Mouse (Mus musculus): ENCODE data around the gene Arhgap44.

Arhgap44 gene

DNA sequence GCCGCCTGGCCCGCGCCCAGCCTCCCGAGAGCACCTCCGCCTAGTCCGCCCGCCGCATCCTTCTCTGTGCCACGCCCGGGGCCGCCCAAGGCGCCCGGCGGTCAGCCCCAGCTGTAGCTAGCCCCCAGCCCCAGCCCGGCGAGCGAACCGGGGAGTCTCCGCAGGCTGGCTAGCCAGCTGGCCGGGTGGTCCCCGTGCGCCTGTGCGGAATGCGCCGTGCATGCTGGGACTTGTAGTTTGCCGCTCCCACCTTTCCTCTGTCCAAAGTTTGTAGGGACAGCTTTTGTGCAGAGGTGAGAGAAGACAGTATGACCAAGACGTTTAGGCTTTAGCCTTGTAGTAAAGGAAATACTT lies at the start of gene Arhgap44:
Gene Arhgap44 (minus strand): TSS at position 195 of the 354 bp plus-strand sequence.
- DNase-seq (ENCODE audit: low spot score in 2 of 2): peak; percentile 62 to 69

DNA sequence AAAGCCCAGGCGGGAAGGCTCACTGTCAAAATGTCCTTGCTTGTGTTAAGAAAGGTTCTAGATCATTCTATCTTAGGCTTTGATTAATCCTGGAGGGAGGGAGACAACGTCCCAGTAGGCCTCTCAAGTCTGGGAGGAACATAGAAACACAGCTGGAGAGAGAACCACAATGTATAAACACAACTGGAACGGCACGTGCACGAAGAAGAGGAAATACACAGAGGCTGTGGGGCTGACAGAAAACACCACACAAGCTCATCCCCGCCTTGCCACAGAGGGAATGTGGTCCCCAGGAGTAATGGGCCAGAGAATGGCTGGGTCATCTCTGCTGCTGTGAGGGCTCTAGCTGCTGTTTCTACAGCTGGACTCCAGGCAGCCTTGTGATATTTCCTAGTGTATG lies 48.9 kb upstream of the Arhgap44 start:
- DNase-seq (ENCODE audit: low spot score in 2 of 2): no peak

DNA sequence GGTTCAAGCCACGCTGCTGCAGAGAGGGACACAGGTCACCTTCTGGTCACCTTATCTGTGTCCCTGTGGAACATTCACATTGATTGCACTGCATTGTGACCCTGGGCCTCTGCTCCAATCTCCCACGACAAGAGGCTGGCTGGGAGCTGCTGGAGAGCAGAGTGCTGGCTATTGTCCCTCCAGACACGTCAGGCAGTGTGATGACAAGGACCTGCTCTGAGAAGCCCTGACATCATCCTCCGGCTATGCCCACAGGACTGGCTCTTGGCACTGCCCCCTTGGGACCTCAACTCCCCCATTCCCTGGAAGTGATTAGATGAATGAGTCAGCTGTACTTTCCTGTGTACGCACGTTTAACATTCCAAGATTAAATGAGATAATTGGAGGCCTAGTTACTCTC lies 46.7 kb upstream of the Arhgap44 start:
- DNase-seq (ENCODE audit: low spot score in 2 of 2): no peak

DNA sequence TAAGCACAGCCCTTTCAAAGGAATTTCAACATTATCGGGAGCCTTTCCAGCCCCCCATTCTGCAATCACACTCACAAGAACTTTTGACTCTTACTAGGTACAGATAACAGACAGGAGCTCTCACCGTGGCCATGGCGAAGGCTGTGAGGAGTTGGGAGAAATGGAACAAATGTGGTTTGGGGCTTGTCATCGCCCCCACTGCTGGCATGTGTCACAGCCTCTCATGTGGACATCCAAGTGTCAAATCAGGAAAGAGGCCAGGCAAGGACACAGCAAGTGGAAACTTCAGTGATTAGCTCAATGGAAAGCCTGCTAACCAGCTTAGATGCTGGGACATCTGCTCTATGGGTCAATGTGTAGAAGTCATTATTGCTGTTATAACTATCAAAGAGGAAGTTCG lies 42.5 kb upstream of the Arhgap44 start:
- no peak for DNase-seq (ENCODE audit: low spot score in 2 of 2)

DNA sequence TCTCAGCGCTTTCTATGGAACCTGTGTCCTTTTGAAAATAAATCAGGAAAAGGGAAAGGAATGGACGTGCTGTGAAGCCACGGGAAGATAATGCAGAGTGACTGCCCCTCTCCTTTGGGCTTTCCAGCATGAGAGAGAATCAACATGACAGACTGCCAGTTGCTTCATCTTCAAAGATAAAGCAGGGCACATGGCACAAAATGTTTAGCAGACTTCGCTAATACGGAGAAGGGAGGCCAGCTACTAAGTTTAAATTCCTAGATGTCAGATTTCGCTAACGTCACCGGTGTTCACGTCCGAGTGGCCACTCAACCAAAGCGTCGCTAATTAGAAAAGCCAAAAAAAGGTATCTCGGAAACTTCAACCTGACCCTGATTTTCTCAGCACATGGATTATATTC lies 41.9 kb upstream of the Arhgap44 start:
- no peak for DNase-seq (ENCODE audit: low spot score in 2 of 2)

DNA sequence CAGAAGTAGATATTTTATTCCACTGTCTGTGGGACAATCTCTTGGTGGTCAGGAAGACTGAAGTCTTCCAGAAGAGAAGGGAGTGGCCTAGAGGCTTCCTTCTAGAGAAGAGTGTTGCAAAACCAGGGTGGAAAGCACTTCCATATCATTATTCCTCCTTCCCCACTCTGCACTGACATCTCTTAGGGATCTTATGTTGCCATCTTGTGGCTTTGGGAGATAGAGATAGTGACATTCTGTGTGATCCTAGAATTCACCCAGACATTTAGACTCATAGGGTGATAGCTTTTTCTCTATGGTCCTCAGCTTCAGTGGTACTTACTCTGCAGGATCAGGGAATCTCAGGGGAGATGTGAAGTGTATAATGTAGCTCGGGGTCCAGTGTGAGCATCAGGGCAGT lies 40.3 kb upstream of the Arhgap44 start:
- DNase-seq (ENCODE audit: low spot score in 2 of 2): no peak

DNA sequence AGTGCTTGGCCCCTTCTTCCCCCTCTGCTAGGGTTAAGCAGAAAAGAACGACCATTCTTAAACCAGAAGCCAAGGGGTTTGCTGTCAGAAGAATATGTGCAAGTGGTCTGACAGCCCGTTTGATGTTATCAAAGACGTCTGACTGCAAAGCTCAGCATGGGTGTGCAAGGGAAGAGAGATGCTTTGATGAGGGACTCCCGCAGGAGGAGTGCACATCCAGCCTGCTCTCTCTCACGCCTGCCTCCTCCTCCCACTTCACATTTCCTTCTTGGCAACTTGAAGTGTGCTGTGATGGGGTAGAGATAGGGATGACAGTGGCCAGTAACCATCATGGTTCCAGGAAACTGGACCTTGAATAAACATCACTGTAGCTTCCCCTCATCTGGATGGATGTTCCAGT lies 39.5 kb upstream of the Arhgap44 start:
- no peak for DNase-seq (ENCODE audit: low spot score in 2 of 2)

DNA sequence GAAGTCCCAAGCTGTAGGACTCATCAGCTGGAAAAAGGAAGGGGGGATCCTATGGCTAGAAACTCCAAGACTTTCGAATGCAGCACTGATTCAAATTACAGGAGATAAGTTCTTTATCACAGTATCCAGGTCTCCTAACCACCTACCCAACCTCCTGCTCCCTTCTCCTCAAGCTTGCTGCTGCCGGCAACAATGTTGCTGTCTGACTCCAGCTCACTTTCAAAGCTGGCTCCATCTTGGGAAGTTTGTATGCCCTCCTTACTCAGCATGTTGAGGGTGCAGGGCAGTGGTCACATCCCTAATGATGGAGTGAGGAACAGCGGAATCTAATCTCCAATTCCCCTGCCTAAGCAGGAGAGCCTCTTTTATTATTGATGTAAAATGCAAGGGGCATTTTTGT lies 35.3 kb upstream of the Arhgap44 start:
- no peak for DNase-seq (ENCODE audit: low spot score in 2 of 2)

DNA sequence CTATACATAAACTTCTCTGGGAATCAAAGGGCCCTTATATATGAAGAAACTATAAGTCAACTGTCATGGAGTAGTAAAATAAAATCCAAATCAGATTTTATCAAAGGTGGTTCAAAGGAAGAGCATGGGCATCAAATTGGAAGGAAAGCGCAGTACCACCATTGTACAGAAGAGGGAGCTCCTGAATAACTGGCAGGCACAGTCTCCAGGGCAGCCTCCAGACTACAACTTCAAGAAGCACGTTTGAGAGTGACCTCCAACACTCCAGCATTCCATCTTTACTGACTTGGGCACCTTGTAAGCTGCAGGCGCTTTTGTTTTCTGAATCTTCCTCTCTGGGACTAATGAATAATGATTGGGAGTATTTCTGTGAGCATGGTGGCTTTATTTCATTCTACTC lies 34.5 kb upstream of the Arhgap44 start:
- DNase-seq (ENCODE audit: low spot score in 2 of 2): peak; percentile 28 to 56

DNA sequence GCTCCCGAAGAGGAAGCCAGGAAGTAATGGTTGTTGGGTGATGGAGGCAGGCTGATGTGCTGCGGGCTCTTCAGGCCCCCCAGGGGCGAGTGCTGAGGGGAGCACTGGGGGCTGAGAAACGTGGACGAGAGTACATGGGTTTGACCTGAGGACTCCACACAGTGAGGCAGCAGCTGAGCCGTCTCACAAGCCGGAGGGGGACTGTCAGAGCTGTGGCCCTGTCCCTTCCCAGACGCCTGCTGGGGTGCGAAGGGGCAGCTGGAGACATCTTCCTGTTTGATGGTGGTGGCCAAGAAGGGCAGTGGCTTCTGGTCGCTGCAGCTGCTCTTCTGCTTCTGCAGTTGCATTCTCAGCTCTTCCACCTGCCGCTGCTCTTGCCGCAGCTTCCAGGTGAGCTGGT lies 24.2 kb upstream of the Arhgap44 start:
- no peak for DNase-seq (ENCODE audit: low spot score in 2 of 2)

DNA sequence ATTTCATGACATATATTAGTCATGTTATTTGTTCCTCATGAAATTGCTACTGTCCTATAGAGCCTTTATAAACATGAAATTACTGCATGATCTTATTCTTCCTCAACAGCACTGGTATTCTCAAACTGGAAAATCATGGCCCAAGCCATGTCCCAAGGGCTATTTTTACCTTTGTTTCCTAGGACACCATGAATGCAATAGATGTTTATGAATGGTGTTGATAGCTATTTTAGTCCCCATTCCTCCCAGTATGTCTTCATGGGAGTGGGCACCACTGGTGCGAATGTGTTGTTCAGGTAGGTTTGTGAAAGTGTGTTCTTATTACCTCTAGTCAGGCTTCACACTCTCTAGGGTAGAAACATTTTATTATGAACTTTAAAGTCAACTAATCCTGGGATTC lies 22.4 kb upstream of the Arhgap44 start:
- DNase-seq (ENCODE audit: low spot score in 2 of 2): no peak

DNA sequence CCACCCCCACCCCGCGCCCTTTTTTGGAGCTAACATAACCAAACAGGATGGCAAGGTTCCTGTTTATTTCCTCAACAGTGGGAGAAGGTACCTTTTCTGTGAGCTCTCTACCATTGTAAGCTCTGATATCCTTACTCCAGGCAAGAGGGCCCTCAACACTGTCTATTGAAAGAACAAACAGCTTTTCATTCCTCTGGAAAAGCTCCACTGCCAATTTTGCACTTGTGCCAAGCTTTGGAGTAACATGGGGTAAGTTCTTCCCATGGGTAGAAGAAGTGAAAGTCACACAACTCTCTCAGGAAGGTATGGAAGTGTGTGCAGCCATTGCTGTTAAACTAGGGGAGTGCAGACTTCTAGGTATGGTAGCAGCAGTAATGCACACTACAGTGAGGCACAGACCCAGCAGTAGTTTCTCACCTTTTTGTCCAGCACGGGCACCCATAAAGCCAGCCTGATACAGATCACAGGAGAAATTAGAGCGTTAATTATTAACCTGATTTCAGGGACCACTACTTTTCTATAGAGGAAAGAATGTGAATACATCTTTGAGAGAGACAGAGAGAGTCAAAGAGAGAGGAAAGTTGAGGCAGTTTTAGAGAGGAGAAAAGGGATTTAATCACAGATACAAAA lies 7.5 kb upstream of the Arhgap44 start:
- DNase-seq (ENCODE audit: low spot score in 2 of 2): no peak

DNA sequence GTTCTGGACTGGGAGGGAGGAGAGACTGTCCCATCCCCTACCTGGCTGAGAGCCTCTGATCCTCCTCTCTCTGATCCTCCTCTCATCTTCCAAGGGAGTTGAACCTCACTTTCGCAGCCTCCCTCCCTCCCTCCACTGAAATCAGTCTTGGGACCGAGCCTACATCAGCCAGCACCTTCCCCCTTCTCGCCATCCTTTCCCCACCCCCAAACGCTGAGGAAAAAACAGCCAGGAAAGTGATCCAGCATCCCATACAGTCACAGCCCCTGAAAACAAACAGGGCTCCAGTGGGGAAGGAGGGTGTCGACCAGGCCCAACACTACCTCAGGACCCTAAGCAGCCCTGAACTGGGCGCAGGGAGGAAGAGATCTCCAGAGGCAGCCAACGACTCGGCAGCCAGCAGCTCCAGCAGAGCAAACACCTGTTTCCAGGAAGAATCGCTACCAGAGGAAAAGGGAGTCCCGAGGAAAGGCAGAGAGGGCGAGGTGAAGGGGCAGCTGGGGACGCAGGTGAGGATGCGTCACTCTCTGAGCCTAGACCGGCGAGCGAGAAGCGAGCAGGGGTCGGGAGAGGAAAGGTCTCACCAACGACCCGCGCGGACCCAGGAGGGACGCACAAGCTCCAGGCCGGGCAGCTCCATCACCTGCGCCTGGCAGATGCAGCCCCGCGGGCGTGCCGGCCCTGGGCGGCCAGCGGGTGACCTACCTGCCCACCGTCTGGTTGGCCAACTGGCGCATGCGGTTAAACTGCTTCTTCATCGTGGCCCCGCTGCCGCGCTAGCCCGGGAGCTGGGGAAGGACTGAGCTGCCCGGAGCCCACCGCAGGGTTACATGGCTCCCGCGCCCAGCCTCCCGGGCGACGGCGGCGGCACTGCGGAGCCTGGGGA lies 637 bp downstream of the Arhgap44 start:
- DNase-seq (ENCODE audit: low spot score in 2 of 2): no peak

DNA sequence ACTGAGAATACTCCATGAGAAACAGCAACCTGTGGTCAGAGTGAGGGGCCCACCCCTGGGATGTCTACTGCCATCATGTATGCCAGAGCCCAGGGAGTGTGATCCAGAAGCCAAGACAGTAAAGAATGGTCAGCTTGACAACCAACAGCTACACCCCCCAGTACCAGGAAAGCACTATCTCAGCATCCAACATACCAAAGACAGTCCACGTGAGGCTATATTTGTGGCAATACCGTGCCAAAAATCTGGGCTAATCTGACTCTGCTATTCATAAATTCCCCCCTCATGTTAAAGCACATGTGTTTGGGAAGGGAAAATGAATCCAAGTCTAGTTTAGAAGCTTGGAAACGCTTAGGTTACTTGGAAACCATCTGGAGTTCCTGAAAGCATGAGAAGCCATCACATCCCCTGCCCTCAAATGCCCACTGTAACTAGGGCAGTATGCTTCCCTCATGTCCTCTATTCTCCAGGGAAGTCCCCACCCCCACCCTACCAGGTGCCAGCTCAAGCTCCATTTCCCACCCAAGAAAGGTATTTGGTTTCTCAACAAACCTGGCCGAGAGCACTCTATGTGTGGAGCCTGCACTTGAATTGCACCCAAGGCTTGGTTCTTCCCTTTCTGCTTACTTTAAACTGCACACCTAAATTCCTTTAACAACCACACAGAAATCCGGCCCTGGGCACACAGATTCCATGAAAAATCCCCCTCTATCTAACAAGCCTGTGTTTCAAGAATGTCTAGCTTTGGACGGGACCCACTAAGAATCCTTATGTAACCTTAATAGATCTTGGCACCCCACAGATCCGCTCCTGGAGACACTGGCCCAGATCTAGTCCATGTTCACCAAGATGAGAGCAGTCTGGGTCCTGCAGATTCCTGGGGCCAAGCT lies 1.5 kb downstream of the Arhgap44 start:
- peak in 1 of 2 experiments; percentile 20 for DNase-seq (ENCODE audit: low spot score in 2 of 2)

DNA sequence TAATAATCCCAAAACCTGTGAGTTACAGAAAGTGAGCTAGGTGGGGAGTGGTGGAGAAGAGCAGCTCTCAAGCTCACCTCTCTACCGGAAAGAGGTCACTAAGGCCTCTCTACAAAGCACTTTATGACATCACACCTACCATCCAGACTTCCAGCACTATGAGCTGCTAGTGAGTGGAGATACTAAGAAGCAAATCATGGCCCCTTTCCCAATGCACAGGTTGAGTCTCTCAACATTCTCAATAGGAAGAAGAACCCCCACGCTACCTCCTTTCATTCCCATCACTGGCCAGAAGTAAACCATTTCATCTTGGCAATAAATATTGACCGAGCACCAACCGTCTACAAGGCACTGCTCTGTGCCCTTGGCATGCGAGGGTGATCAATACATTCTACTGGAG lies 3.0 kb downstream of the Arhgap44 start, which contains the start of gene 1700086D15Rik:
Gene 1700086D15Rik (minus strand): TSS at position 101 of the 400 bp plus-strand sequence.
- no peak for DNase-seq (ENCODE audit: low spot score in 2 of 2)

DNA sequence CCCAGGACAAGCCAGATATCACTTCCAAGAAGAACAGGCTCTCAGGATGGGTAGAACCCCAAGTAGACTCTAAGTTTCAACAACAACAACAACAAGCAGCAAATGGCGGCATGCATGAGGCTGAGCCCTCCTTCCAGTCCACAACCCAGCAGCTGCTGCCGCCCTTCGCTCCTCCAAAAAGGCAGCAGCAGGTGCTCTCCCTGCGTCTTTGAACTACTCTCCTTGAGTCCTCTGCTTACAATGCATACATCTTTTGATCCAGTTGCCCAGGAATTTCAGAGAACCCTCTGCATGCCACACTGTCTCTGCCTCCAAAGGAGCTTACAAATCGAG lies 4.1 kb downstream of the Arhgap44 start:
- no peak for DNase-seq (ENCODE audit: low spot score in 2 of 2)

DNA sequence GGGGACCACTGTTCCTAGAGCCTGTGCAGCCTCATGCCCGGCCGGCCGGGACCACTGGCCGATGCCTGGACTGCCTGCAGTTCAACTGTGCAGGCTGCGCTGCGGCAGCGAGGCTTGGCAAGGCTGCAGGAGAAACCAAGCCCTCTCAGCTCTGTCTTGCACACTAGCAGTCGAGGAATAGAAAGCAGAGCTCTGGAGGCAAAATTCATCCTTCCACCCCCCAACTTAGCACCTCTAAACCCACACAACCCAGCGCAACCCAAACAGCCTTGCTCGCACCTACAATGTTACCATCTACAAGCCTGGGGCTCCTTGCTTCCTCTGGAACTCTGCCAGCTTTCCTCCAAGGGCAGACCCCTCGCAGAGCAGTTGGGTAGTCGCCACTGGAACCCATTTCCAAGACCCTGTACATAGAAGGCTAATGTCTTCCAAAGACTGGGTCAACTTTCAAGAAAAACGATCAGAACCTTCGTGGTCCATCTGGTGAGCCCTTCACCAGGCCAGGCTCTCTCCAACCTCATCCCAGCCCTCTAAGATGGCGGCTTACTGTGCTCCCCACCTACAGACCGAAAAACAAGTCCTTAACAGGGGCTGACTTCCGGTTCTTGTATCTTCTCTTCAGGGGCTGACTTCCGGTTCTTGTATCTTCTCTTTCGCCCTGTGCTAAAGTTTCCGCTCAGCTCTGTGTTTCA lies 4.6 kb downstream of the Arhgap44 start:
- peak in 1 of 2 experiments; percentile 50 for DNase-seq (ENCODE audit: low spot score in 2 of 2)

DNA sequence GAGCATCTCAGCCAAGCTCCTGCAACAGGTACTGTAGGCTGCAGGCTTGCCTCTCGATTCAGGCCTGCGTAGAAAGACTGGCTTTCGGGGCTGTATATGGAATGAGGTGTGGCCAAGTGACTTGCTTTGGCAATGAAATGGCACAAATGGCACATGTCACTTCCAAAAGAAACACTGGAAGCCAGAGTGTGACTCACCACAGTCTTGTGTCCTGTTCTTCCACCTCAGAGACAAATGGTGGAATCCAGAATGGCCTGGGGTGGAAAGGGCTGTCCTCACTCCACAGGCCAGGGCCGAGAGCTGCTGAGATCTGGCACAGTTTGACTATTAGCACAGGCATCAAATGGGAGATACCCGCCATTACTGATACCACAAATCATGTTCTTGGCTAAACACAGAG lies 9.8 kb downstream of the Arhgap44 start:
- DNase-seq (ENCODE audit: low spot score in 2 of 2): no peak

DNA sequence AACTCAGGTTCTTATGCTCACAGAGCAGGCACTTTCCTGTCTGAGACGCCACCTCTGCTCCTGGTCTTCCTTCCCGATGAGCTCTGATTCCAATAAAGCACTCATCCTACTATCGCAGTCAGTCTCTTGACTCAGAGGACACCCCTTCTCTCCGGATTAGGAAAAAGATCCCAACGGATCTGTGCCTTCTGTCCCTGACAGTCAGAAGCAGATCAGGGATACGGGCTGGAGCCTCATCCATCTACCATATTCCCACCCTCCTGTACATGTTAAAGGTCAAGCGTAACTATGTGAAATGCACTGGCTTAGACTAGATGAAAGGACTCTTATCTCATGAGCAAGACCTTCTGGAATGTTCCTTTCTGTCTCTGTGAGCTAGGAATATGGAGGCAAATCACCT lies 14.3 kb downstream of the Arhgap44 start:
- no peak for DNase-seq (ENCODE audit: low spot score in 2 of 2)

DNA sequence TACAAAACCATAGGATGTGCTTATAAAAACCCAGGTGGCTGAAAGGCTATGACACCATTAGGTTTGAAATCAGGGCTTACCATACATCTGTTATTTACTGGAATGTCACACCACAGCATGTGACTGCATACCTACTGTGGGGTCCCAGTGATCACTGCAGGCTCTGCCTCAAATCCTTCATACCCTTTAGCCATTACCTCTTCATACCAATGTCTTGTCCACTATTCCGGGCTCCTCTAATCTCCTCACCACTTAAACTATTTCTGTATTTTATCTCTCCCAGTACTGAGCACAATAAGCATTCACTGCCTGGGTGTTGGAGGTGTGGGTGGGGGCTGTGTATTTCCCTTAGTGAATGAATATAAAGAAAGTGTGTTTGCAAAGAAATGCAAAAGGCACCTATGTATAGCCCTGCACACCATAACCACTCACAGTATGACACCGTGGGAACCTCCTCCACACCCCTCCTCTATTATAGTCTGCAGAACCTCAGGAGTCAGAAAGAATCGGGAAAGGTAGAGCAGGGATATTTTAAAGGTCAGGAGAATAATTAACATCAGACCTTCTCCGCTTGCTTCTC lies 19.8 kb downstream of the Arhgap44 start:
- no peak for DNase-seq (ENCODE audit: low spot score in 2 of 2)

DNA sequence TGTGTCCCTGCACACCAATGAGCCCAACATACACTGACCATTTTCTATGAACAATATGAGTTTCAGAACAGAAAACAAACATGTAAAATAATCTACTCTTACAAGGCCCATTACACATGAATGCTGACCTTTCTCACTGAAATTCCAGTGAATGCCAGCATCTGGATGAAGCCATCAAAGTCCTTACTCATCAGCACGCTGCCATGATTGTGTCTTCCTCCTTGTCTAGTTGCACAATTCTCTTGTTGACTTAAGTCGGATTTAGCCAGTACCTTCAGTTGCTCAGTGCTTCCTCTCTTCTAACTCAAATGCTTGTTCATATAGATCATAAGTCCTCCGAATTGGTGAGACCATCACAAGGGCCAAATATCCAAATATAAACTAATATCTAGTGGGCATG lies 23.7 kb downstream of the Arhgap44 start:
- no peak for DNase-seq (ENCODE audit: low spot score in 2 of 2)
